Mouse (Mus musculus) adrenal gland (tissue): ENCODE measurements around the gene Orc1.

Experiments
- intact Hi-C: fragments of 180-260 bp; cut with DNase I; formaldehyde crosslinking; loops from one replicate; pipeline ENCODE4 v1.15.1; 2025
- long read RNA-seq, 2 experiments: library from polyadenylated mRNA; unstranded; transcript quantifications; one replicate each; pipeline ENCODE4 v2.0.0; 2020; ENCODE audit warnings: borderline replicate concordance in 1 of 2; ENCODE audit not compliant: insufficient replicate concordance in 1 of 2

Orc1 gene
- long read RNA-seq, experiment 1 = 0 reads
- long read RNA-seq, experiment 2 = 0 reads

DNA sequence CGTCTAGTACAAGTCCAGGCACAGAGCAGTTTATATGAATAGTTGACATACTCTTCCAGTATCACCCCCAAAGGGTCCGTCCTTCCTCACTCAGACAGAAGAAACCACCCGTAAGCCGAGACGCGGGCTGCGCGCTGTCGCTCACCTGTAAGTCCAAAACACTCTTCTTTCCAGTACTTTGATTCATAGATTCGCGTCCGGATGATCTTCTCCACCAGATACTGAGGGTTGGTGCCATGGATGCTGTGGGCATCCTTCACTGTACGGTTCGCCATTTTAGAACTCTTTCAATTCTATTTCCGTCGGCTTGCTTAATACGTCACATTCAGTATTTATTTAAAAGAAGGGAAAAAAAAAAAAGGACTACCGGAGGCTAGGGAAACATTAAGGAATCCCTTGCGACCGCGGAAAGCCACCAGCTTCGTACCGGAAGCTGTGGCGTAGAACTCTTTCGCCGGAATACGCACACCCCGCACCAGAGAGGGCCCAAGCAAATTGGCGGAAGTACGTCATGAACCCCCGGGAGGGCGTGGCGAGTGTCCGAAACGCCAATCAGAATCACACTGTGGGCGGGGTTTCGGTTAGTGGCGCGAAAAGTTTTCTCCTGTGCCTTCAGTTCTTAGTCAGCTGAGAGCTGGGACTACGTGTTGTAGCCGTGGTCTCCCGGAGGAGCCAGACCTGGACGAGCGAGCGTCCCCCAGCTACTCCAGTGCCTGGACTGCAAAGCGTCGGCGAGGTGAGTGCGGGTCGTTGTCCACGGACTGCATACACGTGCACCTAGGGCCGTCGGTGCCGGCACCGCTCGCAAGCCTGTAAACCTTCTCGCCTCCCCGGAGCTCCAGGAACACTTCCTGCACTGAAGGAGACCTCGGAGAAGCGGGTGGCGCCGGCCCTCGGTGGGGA lies at the start of gene Orc1, which contains the start of gene Prpf38a:
Gene Orc1, plus strand, starts transcription at position 584 of the 903 bp plus-strand sequence.
Gene Prpf38a, minus strand, starts transcription at position 497 of the 903 bp plus-strand sequence.
- intact Hi-C loops = loop anchor here (5.0 kb wide), 1 partner anchor 38 kb away; the partner anchor contains the start of gene Cc2d1b

DNA sequence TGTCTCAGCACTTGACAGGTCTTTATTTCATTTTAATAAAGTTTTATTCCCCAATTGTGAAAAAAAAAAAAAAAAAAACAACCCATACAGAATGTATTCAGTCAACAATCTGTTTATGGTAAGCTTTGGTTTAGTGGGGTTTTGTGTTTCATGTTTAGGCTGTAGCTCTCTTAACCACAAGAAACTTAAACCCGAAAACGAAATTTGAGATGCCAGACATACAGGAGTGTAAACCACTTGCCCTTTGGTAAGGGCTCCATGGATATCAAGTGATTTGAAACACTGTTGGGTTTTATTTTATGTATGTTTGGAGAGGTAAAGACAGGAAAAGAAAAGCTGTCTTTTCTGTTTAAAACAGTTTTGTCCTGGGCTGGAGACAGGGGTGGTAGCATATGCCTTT lies 39.5 kb upstream of the Orc1 start:
- intact Hi-C loops = no loop called here

DNA sequence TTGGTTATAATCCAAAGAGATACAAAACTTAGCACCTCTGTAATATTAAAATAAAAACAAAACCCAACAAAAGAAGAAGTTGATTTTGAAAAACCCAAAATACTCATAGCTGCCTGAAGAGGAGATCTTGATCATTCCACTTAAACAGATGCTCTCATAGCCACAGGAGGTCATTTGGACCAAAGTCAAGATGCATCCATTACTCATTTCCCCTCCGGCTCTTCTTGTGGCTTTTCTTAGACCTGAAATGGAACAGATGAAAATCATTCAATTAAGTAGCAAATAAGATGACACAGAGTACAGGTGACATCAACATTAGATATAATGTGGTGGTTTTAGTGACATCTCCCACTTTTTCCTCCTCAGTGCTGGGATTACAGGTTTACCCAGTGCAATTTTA lies 14.2 kb upstream of the Orc1 start:
- intact Hi-C loops = loop anchor here (10.0 kb wide), 1 partner anchor 230 kb away; no protein-coding TSS in a partner anchor

GRCm38 (mm10) chr4:108572644-108573043 lies 6.6 kb upstream of the Orc1 start:
- intact Hi-C loops = no loop called here

- intact Hi-C loops = loop anchor here (5.0 kb wide), 1 partner anchor 37 kb away; the partner anchor contains the start of gene Cc2d1b
Measured at GRCm38 (mm10) chr4:108579743-108580411, 654 bp downstream of the Orc1 start.

DNA sequence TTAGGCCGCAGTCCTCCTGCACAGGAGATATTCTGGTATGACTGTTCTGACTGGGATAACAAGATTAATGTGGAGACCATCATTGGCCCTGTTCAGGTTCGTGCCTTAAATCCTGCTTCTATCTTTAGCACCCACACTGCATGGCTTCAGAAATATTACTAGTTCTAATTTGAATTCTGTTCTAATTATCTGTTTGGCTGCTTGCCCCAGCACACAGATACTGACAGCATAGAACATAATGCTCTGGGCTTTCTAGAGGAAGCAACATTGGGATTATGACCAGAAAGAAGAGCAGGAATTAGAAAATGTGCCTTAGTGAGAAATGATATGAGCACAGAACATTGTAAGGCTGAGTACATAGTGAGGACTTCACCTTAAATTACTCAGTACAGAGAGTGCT lies 14.2 kb downstream of the Orc1 start:
- intact Hi-C loops = no loop called here

- intact Hi-C loops = no loop called here
Measured at GRCm38 (mm10) chr4:108595785-108596184, 16.6 kb downstream of the Orc1 start.

DNA sequence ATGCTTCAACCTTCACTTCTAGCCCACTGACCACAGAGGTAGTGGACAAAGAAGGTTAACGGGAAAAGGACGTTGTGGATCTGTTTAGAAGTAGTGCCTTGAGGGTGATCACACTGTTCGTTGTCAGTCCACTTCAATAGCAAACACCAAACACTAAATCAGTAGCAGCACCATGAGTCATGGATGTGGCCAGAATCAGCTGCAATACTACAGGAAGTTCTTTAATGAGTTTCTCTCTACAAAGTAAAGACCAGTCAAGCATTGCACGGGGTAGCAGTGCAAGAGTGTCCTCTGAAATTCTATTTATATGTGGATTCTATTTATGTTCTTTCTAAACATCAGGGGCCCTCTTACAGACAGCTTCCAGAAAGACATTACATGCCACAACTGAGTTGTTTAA lies 19.1 kb downstream of the Orc1 start:
- intact Hi-C loops = no loop called here

DNA sequence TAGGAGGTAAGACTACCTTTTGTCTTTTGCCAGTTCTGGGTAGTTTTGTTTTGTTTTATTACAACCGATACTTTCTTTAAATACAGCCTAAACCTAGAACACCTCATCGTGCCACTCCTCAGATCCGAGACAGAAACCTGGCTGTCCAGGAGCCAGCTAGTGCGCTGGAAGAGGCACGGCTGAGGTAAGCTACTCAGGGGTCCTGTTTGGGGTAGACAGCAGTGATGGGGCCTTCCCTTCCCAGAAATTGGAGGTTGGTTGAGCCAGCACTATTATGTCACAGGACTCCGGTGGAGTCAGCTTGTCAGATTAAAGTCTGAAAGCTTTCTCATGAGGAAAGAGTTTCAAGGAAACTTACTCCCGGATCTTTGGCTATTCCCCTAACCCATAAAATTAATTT lies 22.6 kb downstream of the Orc1 start:
- intact Hi-C loops = no loop called here

DNA sequence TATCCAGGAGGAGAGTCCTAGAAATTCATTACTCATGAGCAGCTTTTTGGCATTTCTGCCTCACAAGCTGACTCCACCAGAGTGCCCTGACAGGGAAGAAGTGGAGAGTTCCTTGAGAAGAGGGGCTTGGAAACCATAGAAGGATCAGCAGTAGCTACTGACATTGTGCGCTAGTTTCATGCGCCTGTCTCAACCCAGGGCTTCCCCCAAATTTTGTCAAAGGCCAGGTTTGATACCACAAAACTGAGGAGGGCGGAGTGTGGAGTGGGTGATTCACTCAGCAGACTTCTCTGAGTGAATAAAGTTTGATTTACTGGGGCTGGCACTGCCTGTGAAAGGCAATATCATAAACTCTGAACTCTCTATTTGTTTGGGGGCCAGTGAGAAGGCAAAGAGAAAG lies 29.4 kb downstream of the Orc1 start:
- intact Hi-C loops = no loop called here

DNA sequence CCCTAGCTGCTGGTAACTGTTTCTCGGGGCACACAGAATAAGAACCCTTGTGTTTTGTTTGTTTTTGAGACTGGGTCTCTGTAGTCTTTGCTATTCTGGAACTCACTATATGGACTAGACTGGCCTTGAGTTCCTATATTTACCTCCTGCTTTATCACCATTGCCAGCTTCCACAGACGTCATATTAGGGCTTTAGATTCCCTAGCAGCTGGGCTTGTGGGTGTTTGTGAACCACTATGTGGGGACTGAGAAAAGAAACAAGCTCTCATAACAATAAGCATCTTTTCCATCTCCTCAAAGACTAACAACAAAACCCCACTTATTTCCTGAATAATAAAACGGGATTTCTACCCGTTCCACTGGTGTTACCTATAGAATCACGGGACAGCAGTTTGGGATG lies 31.7 kb downstream of the Orc1 start:
- intact Hi-C loops = no loop called here

DNA sequence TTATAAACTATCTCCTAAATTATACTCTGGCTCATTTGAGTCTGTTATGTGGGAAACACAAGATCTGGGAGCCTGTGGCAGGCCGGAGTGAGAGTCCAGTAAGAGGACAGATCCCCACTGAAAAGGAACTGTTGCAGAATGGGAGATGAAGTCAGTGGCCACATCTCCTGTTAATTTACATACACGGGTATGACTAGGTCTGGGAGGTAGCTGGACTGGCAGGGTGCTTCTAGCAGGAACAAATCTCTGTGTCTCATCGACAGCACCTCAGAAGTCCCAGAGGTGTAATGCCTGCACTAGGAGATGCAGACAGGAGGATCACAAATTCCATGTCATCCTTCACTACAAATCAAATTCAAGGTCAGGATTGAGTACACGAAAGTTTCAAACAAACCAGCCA lies 39.4 kb downstream of the Orc1 start:
- intact Hi-C loops = loop anchor here (5.0 kb wide), 1 partner anchor 41 kb away; the partner anchor contains the start of genes Orc1 and Prpf38a

DNA sequence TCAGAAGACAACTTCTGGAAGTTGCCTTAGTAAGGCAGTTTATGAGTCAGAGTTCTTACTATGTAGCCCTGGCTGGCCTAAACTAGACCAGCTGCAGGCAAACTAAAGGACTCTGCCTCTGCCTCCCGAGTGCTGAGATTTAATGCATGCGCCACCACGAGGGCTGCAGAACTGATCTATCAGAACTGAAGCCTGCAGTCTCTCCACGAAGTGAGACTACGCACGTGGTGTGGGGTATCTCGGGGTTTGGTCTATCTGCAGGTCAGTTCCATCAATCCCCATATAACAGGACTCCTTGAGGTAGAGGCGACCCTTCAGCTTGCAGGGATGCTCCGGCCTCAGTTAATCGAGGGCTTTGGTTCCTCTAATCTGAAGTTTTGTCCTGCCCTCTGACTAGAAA lies 39.9 kb downstream of the Orc1 start:
- intact Hi-C loops = loop anchor here (5.0 kb wide), 1 partner anchor 42 kb away; the partner anchor contains the start of genes Orc1 and Prpf38a

DNA sequence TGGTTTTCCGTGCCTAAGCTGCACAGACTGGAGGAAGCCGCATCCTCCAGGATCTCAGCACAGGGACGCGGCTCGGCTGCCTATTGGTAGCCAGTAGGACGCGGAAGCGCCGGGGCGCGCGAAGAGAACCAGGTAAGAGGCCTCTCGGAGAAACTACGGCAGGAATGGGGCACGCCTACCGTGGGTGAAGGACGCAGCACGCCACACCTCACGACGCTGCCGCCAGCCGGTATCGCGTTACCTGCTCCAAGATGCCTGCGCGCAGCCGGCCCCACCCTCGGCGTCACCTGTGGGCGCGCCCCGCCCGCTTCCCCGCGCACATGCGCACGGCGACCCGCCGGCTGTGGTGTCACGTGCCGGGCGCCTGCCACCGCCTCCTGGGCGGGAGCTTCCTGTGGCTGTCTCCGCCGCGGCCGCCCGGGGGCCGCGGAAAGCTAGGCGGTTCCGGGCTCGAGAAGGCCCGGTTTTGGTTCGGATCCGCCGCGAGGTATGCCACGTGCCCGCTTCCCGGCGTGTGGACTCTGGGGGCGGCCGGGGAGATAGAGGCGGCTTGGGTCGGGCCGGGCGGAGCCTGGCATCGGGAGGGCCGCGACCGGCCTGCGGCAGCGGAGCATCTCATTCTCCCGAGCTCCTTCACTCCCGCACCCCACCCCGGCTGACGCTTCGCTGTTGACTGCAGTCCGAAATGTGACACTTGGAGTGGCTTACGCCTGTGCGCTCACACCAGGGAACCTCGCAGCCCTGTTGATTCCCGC lies 40.5 kb downstream of the Orc1 start, which contains the start of gene Cc2d1b:
Gene Cc2d1b, plus strand, starts transcription at position 354 of the 755 bp plus-strand sequence.
- intact Hi-C loops = loop anchor here (5.0 kb wide), 1 partner anchor 42 kb away; the partner anchor contains the start of genes Orc1 and Prpf38a

GRCm38 (mm10) chr4:108620536-108620935 lies 41.3 kb downstream of the Orc1 start:
- intact Hi-C loops = no loop called here

DNA sequence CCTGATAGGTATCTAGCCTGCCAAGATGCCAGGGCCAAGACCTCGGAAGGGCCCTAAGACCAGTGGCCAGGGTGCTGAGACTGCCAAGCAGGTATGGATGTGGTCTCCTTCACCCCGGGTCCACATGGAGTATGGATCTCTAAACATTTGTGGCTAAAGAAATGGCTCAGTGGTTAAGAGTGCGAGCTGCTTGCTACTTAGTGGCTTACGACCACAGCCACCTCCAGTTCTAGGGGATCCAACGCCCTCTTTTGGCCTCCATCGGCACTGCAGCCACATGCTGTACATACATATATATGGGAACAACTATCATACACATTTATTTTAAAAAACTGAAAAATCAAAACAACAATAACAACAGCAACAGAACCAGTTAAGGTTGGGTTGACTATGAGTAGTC lies 42.3 kb downstream of the Orc1 start:
- intact Hi-C loops = no loop called here

DNA sequence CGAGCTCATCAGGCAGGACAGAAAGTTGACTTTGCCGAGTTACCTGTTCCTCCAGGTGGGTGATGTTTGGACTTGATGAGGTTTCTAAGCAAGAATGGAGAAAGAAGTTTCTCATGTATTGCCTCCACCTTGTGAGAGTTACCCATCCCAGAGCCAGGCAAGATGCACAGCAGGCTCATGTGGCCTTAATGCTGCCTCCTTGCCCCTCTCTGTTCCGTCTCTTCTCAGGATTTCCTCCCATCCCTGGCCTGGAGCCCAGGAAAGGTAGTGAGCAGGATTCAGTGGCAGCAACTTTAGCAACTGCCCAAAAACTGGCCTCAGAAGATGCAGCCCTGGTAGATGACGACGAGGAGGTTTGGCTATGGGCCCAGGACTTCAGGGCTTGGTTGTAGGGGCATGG lies 47.8 kb downstream of the Orc1 start:
- intact Hi-C loops = no loop called here

- intact Hi-C loops = no loop called here
Measured at GRCm38 (mm10) chr4:108629363-108629880, 50.2 kb downstream of the Orc1 start.

DNA sequence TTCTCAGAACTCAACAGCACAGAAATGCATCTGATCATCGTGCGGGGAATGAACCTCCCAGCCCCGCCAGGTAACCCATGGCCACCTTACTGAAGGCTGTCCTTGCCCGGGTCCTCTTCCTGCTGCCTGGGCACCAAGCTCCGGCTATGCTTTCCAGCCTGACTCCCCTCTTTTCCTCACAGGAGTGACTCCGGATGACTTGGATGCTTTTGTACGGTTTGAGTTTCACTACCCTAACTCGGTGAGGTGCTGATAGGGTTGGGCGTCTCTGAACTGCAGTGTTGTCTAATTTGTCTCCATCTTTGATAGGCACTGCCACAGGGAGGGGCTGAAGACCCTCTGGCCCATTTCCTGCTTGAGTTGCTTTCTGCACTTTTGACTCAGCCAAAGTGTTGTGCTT lies 50.9 kb downstream of the Orc1 start:
- intact Hi-C loops = no loop called here

- intact Hi-C loops = no loop called here
Measured at GRCm38 (mm10) chr4:108631616-108632015, 52.4 kb downstream of the Orc1 start.

DNA sequence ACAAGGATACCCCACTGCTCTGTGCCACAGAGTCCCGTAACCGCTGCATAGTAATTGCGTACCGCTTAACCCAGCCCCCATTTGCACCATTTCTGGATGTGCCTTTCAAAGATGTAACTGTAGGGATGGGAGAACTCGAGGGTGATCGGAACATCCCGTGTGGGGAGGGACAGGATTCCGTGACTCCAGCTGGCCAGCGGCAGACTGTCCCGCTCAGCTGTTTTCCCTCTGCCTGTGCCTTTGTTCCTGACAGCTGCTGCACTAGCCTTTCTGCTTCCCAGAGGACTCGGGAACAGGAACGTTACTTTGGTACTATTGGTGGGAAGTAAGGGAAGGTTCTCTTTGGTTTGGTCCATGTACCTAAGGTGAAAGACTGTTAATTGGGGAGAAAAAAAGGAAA lies 54.5 kb downstream of the Orc1 start:
- intact Hi-C loops = no loop called here
